Mouse (Mus musculus): Measurements from ENCODE around the gene Stat6. TPM values are rescaled to one million over a fixed set of nuclear protein-coding genes. Genes with fewer than 3 reads are reported as not detected.
A peak's percentile ranks its signal among the peaks of the same experiment; 100 is the strongest.

Gene Stat6
- polyA plus RNA-seq, 1 experiment from 2014 or later: 17.7 TPM

DNA sequence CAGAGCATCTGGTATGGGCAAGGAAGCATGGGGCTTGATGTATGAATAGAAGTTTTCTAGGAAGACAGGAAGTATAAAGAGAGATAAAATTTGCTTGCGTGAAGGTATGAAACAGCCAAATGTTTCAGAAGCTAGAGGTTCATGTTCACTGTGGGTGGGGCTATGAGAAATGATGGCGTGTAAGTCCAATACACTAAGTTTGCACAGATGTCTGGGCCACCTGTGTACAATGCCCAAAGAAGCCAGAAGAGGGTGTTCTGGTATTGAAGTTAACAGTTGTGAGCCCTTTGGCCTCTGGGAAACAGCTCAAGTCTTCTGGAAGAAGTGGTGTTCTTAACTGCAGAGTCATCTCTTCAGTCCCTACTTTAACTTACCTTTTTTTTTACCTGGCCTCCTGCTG lies 27.4 kb downstream of the Stat6 start:
- WGBS (ENCODE audit: insufficient replicate concordance): 45% methylated on average over 2 of the region's 2 CpGs
- Histone ChIP-seq H3K9me3 (replicated peaks; ENCODE audit: control insufficient read depth, low read length) (no peaks in the 10 kb centered on the region), H3K4me3 (ENCODE audit: low read depth, low read length) (no peak overlapping the region), H3K36me3 (ENCODE audit: control insufficient read depth, insufficient read depth) (no peaks in the 10 kb centered on the region), H3K9ac (ENCODE audit: low read depth, low read length) (no peak overlapping the region), H3K27me3 (ENCODE audit: control insufficient read depth, insufficient read depth, low read depth, low read length) (peaks cover 44% of the 10 kb centered on the region), H3K4me2 (ENCODE audit: low read depth, low read length) (no peak overlapping the region), H3K4me1 (ENCODE audit: control insufficient read depth, low read depth, low read length) (no peaks in the 10 kb centered on the region), H3K27ac (ENCODE audit: low read length) (no peak overlapping the region)
- no peak for ATAC-seq (ENCODE audit: low read depth)

DNA sequence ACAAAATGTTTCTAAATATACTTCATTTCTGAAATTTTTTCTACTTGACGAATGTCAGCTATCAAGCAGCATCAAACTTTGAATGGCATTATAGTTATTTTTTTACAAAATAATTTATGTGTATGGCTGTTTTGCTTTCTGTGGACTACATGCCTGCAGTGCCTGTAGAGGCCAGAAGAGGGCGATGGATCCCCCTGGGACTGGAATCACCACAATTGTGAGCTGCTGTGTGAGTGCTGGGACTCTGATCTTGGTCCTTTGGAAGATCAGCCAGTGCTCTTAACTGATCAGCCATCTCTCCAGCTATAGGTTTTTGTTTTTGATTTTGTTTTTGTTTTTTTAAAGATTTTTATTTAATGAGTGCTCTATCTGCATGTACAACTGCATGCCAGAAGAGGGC lies 28.5 kb downstream of the Stat6 start:
- ATAC-seq (ENCODE audit: low read depth): no peak

DNA sequence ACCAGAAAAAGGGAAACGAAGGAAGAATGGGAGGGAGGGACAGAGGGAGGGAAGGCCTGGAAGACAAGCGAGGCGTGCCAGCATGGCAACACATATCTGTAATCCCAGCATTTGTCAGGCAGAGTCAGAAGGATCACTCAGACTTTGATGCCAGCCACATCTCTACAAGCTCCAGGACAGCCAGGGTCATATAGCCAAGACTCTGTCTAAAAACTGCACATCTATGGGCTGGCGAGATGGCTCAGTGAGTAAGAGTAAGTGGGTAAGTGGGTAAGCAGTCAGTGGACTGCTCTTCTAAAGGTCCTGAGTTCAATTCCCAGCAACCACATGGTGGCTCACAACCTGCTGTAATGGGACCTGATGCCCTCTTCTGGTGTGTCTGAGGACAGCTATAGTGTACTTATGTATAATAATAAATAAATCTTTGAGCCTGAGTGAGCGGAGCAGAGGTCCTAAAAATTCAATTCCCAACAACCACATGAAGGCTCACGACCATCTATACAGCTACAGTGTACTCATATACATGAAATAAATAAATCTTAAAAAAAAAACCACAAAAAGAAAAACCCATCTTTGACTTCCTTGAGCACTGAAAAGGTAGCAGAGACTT lies 31.4 kb downstream of the Stat6 start:
- Histone ChIP-seq H3K9me3 (replicated peaks; ENCODE audit: control insufficient read depth, low read length) (no peaks in the 10 kb centered on the region), H3K27me3 (ENCODE audit: control insufficient read depth, insufficient read depth, low read depth, low read length) (peaks cover 4% of the 10 kb centered on the region), H3K27ac (ENCODE audit: low read length) (no peak overlapping the region), H3K36me3 (ENCODE audit: control insufficient read depth, insufficient read depth) (no peaks in the 10 kb centered on the region), H3K4me3 (ENCODE audit: low read depth, low read length) (no peak overlapping the region), H3K4me2 (ENCODE audit: low read depth, low read length) (no peak overlapping the region), H3K4me1 (ENCODE audit: control insufficient read depth, low read depth, low read length) (peaks cover 14% of the 10 kb centered on the region; the same call in 1 of the 2 replicates), H3K9ac (ENCODE audit: low read depth, low read length) (no peak overlapping the region)
- 83% methylated on average over 6 of the region's 6 CpGs for WGBS (ENCODE audit: insufficient replicate concordance)
- no peak for ATAC-seq (ENCODE audit: low read depth)

More for the DNA sequence above, 28.5 kb downstream of the Stat6 start:
- WGBS (ENCODE audit: insufficient replicate concordance): 17% methylated on average over 2 of the region's 2 CpGs
- Histone ChIP-seq H3K9me3 (replicated peaks; ENCODE audit: control insufficient read depth, low read length) (no peaks in the 10 kb centered on the region), H3K9ac (ENCODE audit: low read depth, low read length) (no peak overlapping the region), H3K27ac (ENCODE audit: low read length) (no peak overlapping the region), H3K4me1 (ENCODE audit: control insufficient read depth, low read depth, low read length) (peaks cover 5% of the 10 kb centered on the region; the same call in 1 of the 2 replicates), H3K27me3 (ENCODE audit: control insufficient read depth, insufficient read depth, low read depth, low read length) (peaks cover 33% of the 10 kb centered on the region), H3K36me3 (ENCODE audit: control insufficient read depth, insufficient read depth) (no peaks in the 10 kb centered on the region), H3K4me2 (ENCODE audit: low read depth, low read length) (no peak overlapping the region), H3K4me3 (ENCODE audit: low read depth, low read length) (no peak overlapping the region)

GRCm38 (mm10) chr10:127674794-127675522 lies 32.2 kb downstream of the Stat6 start:
- Histone ChIP-seq H3K4me3 (ENCODE audit: low read depth, low read length) (no peak overlapping the region), H3K36me3 (ENCODE audit: control insufficient read depth, insufficient read depth) (no peaks in the 10 kb centered on the region), H3K4me1 (ENCODE audit: control insufficient read depth, low read depth, low read length) (peaks cover 14% of the 10 kb centered on the region; the same call in 1 of the 2 replicates), H3K9ac (ENCODE audit: low read depth, low read length) (no peak overlapping the region), H3K9me3 (replicated peaks; ENCODE audit: control insufficient read depth, low read length) (no peaks in the 10 kb centered on the region), H3K27me3 (ENCODE audit: control insufficient read depth, insufficient read depth, low read depth, low read length) (no peaks in the 10 kb centered on the region), H3K4me2 (ENCODE audit: low read depth, low read length) (no peak overlapping the region), H3K27ac (ENCODE audit: low read length) (no peak overlapping the region)
- WGBS (ENCODE audit: insufficient replicate concordance): 86% methylated on average over 8 of the region's 8 CpGs
- no peak for ATAC-seq (ENCODE audit: low read depth)

DNA sequence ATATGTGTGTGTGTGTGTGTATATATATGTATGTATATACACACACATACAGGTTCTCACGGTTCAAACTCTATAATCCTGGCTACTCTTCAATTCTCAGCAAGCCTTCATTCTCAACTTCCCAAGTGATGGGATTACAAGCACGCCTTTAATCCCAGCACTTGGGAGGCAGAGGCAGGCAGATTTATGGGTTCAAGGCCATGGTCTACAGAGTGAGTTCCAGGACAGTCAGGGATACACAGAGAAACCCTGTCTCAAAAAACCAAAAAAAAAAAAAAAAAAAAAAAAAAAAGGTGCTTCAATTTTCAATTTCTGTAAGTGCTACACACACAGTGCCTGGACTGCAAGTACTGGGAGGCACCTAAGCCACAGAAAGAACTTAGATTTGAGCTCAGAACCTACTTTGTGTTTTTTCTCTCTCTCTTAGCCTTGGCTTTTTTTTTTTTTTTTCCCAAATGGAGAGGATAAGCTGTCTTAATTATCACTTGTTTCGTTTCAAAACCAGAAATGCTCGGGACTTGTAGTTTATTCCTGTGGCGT lies 33.1 kb downstream of the Stat6 start:
- Histone ChIP-seq H3K36me3 (ENCODE audit: control insufficient read depth, insufficient read depth) (no peaks in the 10 kb centered on the region), H3K9ac (ENCODE audit: low read depth, low read length) (peak overlapping the region; percentile 43), H3K4me1 (ENCODE audit: control insufficient read depth, low read depth, low read length) (peaks cover 14% of the 10 kb centered on the region; the same call in 1 of the 2 replicates), H3K9me3 (replicated peaks; ENCODE audit: control insufficient read depth, low read length) (no peaks in the 10 kb centered on the region), H3K27ac (ENCODE audit: low read length) (peak overlapping the region; percentile 82), H3K4me2 (ENCODE audit: low read depth, low read length) (peak overlapping the region; percentile 56), H3K4me3 (ENCODE audit: low read depth, low read length) (peak overlapping the region; percentile 90), H3K27me3 (ENCODE audit: control insufficient read depth, insufficient read depth, low read depth, low read length) (no peaks in the 10 kb centered on the region)
- no peak for ATAC-seq (ENCODE audit: low read depth)
- WGBS (ENCODE audit: insufficient replicate concordance): 44% methylated on average over 5 of the region's 5 CpGs

DNA sequence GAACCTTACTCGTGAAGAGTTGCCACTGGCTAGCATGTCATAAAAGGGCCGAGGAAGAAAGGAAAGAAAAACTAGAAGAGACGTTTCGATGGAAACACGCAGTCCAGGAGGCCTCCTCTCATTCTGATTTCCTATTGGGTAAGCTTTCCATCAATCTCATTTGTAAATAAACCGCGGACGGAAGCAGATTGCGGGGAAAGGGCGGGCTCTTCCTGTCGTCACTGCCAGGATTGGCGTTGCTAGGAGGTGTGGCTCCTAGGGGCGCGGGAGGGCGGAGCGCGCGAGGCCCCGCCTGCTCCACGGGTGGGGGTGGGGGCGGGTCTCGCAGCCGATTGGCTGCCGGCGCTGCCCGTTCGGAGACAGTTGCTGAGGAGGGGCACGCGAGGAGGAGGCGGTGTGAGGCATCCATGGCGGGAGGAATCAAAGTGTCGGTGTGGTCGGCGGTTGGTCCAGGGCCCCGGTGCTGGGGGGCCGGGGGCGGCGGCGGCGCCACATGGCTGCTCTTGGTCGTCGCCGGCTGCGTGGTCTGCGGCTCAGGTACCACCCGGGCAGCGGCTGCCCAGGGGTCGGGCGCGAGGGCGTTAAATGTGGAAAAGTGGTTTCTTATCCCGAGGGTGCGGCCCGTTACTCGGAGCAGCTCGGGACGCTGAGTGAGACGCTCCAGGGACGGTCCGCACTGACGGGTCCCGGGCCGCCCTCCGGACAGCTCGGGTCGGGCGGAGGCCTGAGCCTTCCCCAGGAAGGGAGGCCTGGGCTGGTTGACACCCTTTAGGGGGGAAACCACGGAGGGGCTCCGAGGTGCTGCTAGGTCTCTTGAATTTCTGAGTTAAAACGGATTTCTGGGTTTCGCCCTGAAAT lies 34.1 kb downstream of the Stat6 start:
- peak overlapping the region; percentile 88 for H3K27ac ChIP-seq (ENCODE audit: low read length)
- no peaks in the 10 kb centered on the region for H3K9me3 ChIP-seq (replicated peaks; ENCODE audit: control insufficient read depth, low read length)
- H3K27me3 ChIP-seq (ENCODE audit: control insufficient read depth, insufficient read depth, low read depth, low read length): no peaks in the 10 kb centered on the region
- peaks cover 14% of the 10 kb centered on the region; the same call in 1 of the 2 replicates for H3K4me1 ChIP-seq (ENCODE audit: control insufficient read depth, low read depth, low read length)
- H3K9ac ChIP-seq (ENCODE audit: low read depth, low read length): peak overlapping the region; percentile 87
- under 1% methylated on average over 71 of the region's 71 CpGs for WGBS (ENCODE audit: insufficient replicate concordance)
- H3K4me2 ChIP-seq (ENCODE audit: low read depth, low read length): peak overlapping the region; percentile 97
- H3K4me3 ChIP-seq (ENCODE audit: low read depth, low read length): peak overlapping the region; percentile 90
- no peaks in the 10 kb centered on the region for H3K36me3 ChIP-seq (ENCODE audit: control insufficient read depth, insufficient read depth)
- peak; percentile 95 for ATAC-seq (ENCODE audit: low read depth)

GRCm38 (mm10) chr10:127677591-127678336 lies 35.0 kb downstream of the Stat6 start:
- peaks cover 14% of the 10 kb centered on the region; the same call in 1 of the 2 replicates for H3K4me1 ChIP-seq (ENCODE audit: control insufficient read depth, low read depth, low read length)
- no peak for ATAC-seq (ENCODE audit: low read depth)
- peak overlapping the region; percentile 97 for H3K4me2 ChIP-seq (ENCODE audit: low read depth, low read length)
- peak overlapping the region; percentile 87 for H3K9ac ChIP-seq (ENCODE audit: low read depth, low read length)
- no peaks in the 10 kb centered on the region for H3K27me3 ChIP-seq (ENCODE audit: control insufficient read depth, insufficient read depth, low read depth, low read length)
- peak overlapping the region; percentile 90 for H3K4me3 ChIP-seq (ENCODE audit: low read depth, low read length)
- peak overlapping the region; percentile 88 for H3K27ac ChIP-seq (ENCODE audit: low read length)
- 8% methylated on average over 14 of the region's 14 CpGs for WGBS (ENCODE audit: insufficient replicate concordance)
- H3K36me3 ChIP-seq (ENCODE audit: control insufficient read depth, insufficient read depth): no peaks in the 10 kb centered on the region
- no peaks in the 10 kb centered on the region for H3K9me3 ChIP-seq (replicated peaks; ENCODE audit: control insufficient read depth, low read length)

- H3K4me1 ChIP-seq (ENCODE audit: control insufficient read depth, low read depth, low read length): peaks cover 14% of the 10 kb centered on the region; the same call in 1 of the 2 replicates
- no peaks in the 10 kb centered on the region for H3K27me3 ChIP-seq (ENCODE audit: control insufficient read depth, insufficient read depth, low read depth, low read length)
- H3K9me3 ChIP-seq (replicated peaks; ENCODE audit: control insufficient read depth, low read length): no peaks in the 10 kb centered on the region
- no peak for ATAC-seq (ENCODE audit: low read depth)
- H3K4me3 ChIP-seq (ENCODE audit: low read depth, low read length): no peak overlapping the region
- no peak overlapping the region for H3K4me2 ChIP-seq (ENCODE audit: low read depth, low read length)
- H3K36me3 ChIP-seq (ENCODE audit: control insufficient read depth, insufficient read depth): no peaks in the 10 kb centered on the region
- no peak overlapping the region for H3K9ac ChIP-seq (ENCODE audit: low read depth, low read length)
- no peak overlapping the region for H3K27ac ChIP-seq (ENCODE audit: low read length)
- 79% methylated on average over 1 of the region's 1 CpGs for WGBS (ENCODE audit: insufficient replicate concordance)
Measured at GRCm38 (mm10) chr10:127679208-127679607, 36.4 kb downstream of the Stat6 start.
